Mouse (Mus musculus) forebrain, embryonic 10.5 days (tissue): ENCODE data around the gene Cep170. TPM values are rescaled to one million over a fixed set of nuclear protein-coding genes. Genes with fewer than 3 reads are reported as not detected.

Experiments used
- DNase-seq: peaks from one replicate; pipeline ENCODE4 v3.0.0-alpha.2; 2017; ENCODE audit warnings: low spot score; ENCODE audit errors: extremely low spot score
- H3K27ac ChIP-seq: fragments of 300-500 bp; sonication (generic); 2 replicates; pipeline ENCODE4 v1.5.1; 2016; ENCODE audit warnings: mild to moderate bottlenecking
- H3K27me3 ChIP-seq: fragments of 300-500 bp; sonication (generic); 2 replicates; pipeline ENCODE4 v1.6.1; 2016; ENCODE audit warnings: mild to moderate bottlenecking; ENCODE audit not compliant: poor library complexity, severe bottlenecking
- H3K36me3 ChIP-seq: fragments of 300-500 bp; sonication (generic); replicated peaks from 2 replicates; pipeline ENCODE4 v1.6.1; 2016; ENCODE audit warnings: mild to moderate bottlenecking, moderate library complexity
- H3K4me1 ChIP-seq: fragments of 300-500 bp; sonication (generic); 2 replicates; pipeline ENCODE4 v1.6.1; 2016
- H3K4me3 ChIP-seq: fragments of 300-500 bp; sonication (generic); 2 replicates; pipeline ENCODE4 v1.5.1; 2016; ENCODE audit warnings: mild to moderate bottlenecking, moderate library complexity
- H3K9me3 ChIP-seq: fragments of 300-500 bp; sonication (generic); 2 replicates; pipeline ENCODE4 v1.6.1; 2016; ENCODE audit warnings: mild to moderate bottlenecking, moderate library complexity
- WGBS: fragments of 180-500 bp; shearing (Covaris S2); methylation state at CpG from one replicate; pipeline ENCODE4 v1.1.7; 2016; 5-methylcytosine and 5-hydroxymethylcytosine counted together
- polyA plus RNA-seq: library from polyadenylated mRNA; unstranded; fragments of >200 nt; fragmentation: Nextera tagmentation; extraction: Ambion mirVana; gene quantifications from 2 replicates; pipeline ENCODE4 v1.2.1, GENCODE M21; 2016

Gene Cep170
- polyA plus RNA-seq, 1 experiment from 2014 or later, result 30.7 TPM

DNA sequence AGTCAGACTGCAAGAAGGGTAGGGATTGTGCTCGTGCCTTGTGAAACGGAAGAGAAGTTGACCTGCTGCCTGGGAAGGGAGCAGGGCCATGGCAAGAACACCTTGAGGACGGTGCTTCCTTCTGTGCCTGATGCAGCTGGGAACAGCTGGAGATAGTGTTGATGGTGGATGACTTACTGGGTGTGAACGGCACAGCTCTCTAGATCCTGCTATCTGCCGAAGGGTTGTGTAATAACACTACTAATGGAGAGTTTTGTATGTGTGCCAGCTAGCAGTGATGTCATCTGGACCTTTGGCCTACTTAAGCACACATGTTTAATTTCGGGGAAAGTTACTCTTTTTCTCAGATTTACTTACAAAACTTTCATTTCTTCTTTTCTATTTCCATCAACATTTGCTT lies 4.9 kb upstream of the Cep170 start:
- WGBS, result 76% methylated on average over 6 of the region's 6 CpGs
- no peaks in the 10 kb centered on the region for H3K36me3 ChIP-seq
- DNase-seq, result no peak
- H3K4me3 ChIP-seq, result no peak overlapping the region
- no peak overlapping the region for H3K27ac ChIP-seq
- no peaks in the 10 kb centered on the region for H3K9me3 ChIP-seq
- peaks cover 15% of the 10 kb centered on the region for H3K4me1 ChIP-seq
- no peaks in the 10 kb centered on the region for H3K27me3 ChIP-seq

DNA sequence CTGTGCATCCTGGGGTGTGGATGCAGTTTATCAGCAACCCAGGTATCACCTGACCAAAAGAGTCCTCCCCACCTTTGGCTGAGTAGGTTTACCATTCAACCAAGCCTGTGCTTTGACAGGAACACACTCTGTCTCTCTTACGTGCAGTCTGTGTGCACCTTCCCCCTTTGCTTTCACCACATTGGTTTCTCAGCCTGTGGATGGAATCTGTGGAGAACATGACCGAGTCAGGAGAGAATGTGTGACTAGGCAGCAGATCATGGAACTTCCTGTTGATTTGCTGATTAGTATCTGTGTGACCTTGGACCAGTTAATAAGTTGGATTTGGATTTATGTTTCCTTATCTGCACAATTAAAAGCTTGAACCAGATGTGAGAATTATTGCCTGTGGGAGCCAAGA lies 4.3 kb upstream of the Cep170 start:
- Histone ChIP-seq H3K27ac (no peak overlapping the region), H3K36me3 (no peaks in the 10 kb centered on the region), H3K9me3 (no peaks in the 10 kb centered on the region), H3K27me3 (no peaks in the 10 kb centered on the region), H3K4me3 (no peak overlapping the region), H3K4me1 (peaks cover 15% of the 10 kb centered on the region)
- DNase-seq, result no peak
- WGBS, result 88% methylated on average over 2 of the region's 2 CpGs

DNA sequence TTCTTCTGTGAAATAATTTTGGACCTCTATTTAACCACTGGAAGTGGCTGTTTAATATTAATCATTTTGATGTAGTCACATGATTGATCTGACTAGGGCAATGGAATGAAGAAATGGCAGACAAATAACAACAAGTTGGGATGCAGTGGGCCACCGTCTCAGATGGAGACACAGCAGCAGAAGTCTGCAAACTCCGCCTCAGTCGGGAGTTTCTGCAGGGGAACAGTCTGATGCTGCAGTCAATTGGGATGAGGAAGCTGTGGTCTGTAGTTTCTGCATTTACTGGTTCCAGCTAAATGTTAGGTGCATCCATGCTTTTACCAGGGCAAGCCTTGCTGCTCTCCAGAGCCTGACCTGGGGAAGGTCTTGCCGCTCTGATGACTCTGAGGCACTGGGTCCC lies 2.9 kb upstream of the Cep170 start:
- Histone ChIP-seq H3K9me3 (no peaks in the 10 kb centered on the region), H3K4me1 (peaks cover 24% of the 10 kb centered on the region), H3K36me3 (no peaks in the 10 kb centered on the region), H3K27me3 (no peaks in the 10 kb centered on the region), H3K4me3 (no peak overlapping the region), H3K27ac (no peak overlapping the region)
- no peak for DNase-seq
- 86% methylated on average over 4 of the region's 4 CpGs for WGBS

DNA sequence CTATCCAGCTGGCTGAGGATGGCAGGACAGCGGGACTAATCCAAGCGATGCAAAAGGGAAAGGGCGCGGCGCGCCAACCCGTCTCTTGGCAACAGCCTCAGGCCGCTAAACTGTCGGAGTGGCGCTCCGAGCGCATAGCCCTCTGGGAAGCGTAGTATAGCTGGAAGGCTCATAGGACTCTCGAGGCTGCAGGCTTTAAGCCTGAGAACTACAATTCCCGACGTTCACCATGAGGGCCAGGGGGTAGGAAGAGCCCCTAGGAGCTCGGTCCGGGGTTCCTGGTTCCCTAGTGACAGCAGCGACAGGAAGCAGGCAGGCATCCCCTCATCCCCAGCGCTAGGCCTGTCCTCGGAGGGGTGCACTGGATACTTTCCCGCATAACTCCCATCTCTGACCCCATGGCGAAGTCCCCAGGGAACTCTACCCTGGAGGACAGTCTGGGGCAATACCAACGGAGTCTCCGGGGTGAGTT lies 760 bp upstream of the Cep170 start, which contains the start of gene Sdccag8:
Sdccag8 (plus strand) TSS at position 70 of the 472 bp plus-strand sequence.
- no peaks in the 10 kb centered on the region for H3K27me3 ChIP-seq
- WGBS, result under 1% methylated on average over 25 of the region's 25 CpGs
- H3K4me3 ChIP-seq, result peak within 1 kb of the TSS; percentile 93
- no peaks in the 10 kb centered on the region for H3K9me3 ChIP-seq
- peak; percentile 91 for DNase-seq
- no peaks in the 10 kb centered on the region for H3K36me3 ChIP-seq
- H3K4me1 ChIP-seq, result peaks cover 37% of the 10 kb centered on the region
- peak within 1 kb of the TSS; percentile 98 for H3K27ac ChIP-seq

DNA sequence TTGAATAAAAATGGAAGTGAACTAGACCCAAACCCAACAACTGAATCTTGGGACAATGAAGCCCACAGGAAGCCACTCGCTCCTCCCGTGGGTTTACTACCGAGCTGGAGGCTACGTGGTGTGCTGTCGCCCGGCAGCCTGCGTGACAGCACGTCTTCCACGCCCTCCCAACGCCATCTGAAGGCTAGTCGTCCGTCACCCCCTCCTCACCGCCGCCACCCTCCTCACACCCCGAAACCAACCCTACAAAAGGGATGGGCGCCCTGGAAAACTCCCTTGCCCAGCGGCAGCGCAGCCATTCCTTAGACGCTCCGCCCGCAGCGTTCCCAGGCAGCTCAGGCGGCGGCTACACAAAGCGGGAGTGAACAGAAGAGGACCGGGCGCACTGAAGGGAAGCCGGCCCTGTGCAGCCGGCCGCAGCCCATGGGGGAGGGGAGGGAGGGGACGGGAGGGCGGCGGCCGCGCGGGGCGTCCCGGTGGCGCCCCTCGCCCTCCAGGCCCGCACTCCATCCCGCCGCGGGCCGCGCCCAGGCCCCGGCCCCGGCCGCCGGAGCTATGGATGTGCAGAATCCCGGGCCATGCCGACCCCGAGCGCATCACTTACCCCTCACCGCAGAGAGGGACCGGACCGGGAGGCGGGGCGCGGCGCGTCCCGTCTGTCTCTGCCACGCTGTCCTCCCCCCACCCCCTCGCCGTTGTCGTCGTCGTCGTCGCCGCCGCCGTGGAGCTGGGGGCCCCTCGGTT lies 403 bp downstream of the Cep170 start:
- under 1% methylated on average over 66 of the region's 75 CpGs for WGBS
- peak; percentile 81 for DNase-seq
- no peaks in the 10 kb centered on the region for H3K36me3 ChIP-seq
- peaks cover 44% of the 10 kb centered on the region for H3K4me1 ChIP-seq
- no peaks in the 10 kb centered on the region for H3K27me3 ChIP-seq
- H3K4me3 ChIP-seq, result peak overlapping the region; percentile 93
- H3K27ac ChIP-seq, result peak overlapping the region; percentile 98
- H3K9me3 ChIP-seq, result no peaks in the 10 kb centered on the region

DNA sequence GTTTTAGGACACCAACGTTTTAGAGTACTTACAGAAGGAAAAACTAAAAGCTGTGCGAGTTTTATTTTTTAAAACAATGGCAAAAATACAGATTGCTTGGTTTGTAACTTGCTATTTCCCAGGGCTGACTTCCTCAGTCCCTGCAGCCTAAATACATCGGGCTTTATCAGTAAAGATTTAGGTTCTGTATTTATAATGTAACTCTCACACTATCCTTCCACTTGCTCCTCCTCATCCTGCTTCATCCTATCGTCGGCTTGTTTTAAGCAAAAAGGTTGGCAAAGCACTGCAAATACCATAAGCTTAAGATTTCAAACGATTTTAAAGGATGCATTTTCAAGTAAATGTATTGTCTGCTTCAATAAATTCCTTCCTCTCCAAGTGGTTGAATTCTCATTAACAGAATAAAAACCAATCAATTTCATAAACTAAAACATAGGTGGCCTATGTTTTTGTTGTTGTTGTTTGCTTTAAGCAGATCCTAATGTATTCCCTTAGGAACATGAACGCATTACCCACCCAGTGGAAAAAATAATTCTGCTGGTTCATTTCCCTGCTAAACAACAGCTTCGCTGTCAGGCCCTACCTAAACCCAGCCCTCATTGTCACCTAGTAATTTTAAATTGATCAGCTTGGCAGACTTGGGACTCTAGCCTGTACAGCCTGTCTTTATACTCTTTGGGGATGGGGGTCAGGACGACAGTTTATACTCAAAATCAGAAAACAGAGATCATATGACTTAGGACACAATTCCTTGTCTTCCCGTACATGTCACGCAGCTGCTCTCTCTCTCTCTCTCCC lies 1.2 kb downstream of the Cep170 start:
- H3K4me3 ChIP-seq, result peak overlapping the region; percentile 93
- H3K4me1 ChIP-seq, result peaks cover 44% of the 10 kb centered on the region
- DNase-seq, result no peak
- H3K9me3 ChIP-seq, result no peaks in the 10 kb centered on the region
- 35% methylated on average over 11 of the region's 11 CpGs for whole genome bisulfite sequencing
- H3K27ac ChIP-seq, result peak overlapping the region; percentile 98
- H3K27me3 ChIP-seq, result no peaks in the 10 kb centered on the region
- H3K36me3 ChIP-seq, result no peaks in the 10 kb centered on the region

DNA sequence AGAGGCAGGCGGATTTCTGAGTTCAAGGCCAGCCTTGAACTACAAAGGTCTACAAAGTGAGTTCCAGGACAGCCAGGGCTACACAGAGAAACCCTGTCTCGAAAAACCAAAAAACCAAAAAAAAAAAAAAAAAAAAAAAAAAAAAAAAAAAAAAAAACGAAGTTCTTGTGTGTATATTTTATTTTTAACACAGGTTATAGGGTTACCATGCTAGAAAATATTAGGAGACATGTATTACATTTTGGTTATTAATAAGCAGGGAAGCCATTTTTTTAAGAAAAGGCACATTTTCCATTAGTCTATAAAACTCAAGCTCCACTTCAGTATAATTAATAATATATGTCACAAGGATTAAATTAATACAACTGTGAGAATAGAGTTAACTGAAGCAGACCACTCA lies 2.0 kb downstream of the Cep170 start:
- no peak overlapping the region for H3K27ac ChIP-seq
- no peaks in the 10 kb centered on the region for H3K9me3 ChIP-seq
- 83% methylated on average over 3 of the region's 3 CpGs for WGBS
- no peaks in the 10 kb centered on the region for H3K27me3 ChIP-seq
- H3K4me1 ChIP-seq, result peaks cover 47% of the 10 kb centered on the region
- no peak for DNase-seq
- H3K4me3 ChIP-seq, result peak overlapping the region; percentile 93
- no peaks in the 10 kb centered on the region for H3K36me3 ChIP-seq

DNA sequence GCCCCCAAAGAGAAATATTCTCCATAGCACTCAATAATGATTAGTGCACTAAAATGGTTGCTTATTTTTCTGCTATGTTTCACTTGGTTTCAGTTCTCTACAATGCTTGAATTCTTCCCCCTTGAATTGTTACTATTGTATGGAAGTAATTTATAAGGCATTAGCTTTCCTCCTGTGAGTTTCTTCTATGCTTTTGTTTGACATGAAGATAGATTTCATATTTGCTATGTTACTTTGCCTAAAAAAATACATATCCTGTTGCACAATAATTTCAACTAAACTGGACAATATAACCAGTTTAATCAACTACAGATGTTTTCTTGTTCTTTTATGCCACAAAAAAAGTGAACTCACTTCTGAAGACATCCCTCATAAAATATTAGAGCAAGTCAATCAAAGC lies 3.7 kb downstream of the Cep170 start:
- Histone ChIP-seq H3K9me3 (no peaks in the 10 kb centered on the region), H3K4me1 (peaks cover 41% of the 10 kb centered on the region), H3K36me3 (no peaks in the 10 kb centered on the region), H3K27ac (no peak overlapping the region), H3K27me3 (no peaks in the 10 kb centered on the region), H3K4me3 (no peak overlapping the region)
- no peak for DNase-seq

DNA sequence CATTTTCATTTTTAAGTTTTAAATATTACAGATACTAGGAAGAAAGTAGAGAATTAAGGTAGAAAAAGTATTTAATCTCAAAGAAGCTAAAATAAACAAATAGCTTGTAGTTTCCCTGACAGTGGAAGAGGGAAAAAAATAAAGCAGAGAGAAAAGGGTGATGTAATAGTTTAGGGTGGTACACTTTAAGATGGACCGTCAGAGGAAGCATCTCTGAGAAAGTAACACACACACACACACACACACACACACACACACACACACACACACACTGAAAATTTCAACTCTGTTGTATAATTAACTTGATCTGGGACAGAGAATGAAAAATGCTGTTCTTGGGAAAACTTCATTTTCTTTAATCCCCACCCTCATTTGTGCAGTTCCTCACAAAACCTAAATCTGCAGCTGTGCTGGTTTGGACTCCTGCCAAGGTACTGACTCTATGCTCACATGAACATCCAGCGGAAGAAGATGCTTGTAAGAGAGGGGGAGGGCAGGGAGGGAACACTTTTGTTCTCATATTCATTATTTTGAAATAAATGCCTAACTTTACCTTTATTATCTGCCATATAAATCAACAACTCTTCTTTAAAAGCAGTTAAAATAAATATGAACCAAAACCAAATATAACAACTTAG lies 13.0 kb downstream of the Cep170 start:
- peaks cover 24% of the 10 kb centered on the region for H3K36me3 ChIP-seq
- no peak overlapping the region for H3K4me3 ChIP-seq
- H3K9me3 ChIP-seq, result no peaks in the 10 kb centered on the region
- no peak for DNase-seq
- 79% methylated on average over 2 of the region's 2 CpGs for WGBS
- H3K4me1 ChIP-seq, result peaks cover 8% of the 10 kb centered on the region
- H3K27me3 ChIP-seq, result no peaks in the 10 kb centered on the region
- no peak overlapping the region for H3K27ac ChIP-seq

DNA sequence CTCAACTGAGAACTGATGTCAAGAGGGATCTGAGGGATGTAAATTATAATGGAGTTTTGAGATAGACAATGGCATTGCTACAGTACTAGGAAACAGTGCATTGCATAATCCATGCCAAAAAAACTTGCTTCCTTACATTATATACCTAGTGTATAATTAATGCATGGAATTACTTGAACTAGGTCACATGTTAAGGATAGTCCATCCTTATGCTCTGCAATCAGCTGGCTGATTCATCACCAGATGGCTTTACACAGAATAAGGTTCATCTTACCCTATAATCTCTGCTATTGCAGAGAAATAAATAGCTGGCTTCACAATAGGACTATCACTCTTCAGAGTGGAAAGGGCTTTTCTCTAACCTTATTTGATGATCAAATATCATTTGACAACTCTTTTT lies 15.2 kb downstream of the Cep170 start:
- Histone ChIP-seq H3K36me3 (peaks cover 18% of the 10 kb centered on the region), H3K4me3 (no peak overlapping the region), H3K27me3 (no peaks in the 10 kb centered on the region), H3K27ac (no peak overlapping the region), H3K9me3 (no peaks in the 10 kb centered on the region), H3K4me1 (peaks cover 8% of the 10 kb centered on the region)
- DNase-seq, result no peak

DNA sequence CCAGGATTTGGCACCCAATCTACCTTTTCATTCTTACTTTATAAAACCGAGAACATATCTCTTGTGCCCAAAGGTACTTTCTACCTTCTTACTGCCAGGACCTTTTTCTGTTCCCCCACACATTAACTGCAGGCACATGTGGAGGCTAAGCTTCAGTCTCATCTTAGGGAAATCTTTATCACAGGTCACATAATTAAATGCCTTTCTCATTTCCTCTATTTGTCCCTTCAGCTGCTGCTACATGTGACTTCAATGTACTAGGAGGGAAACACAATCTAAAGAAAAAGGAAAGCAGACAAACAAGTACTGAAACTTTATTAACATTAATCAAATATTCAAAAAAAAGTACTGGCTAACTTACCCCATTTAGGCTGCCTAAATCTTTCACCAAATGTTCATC lies 21.7 kb downstream of the Cep170 start:
- H3K27ac ChIP-seq, result no peak overlapping the region
- H3K4me3 ChIP-seq, result no peak overlapping the region
- no peaks in the 10 kb centered on the region for H3K27me3 ChIP-seq
- no peaks in the 10 kb centered on the region for H3K9me3 ChIP-seq
- H3K36me3 ChIP-seq, result peaks cover 52% of the 10 kb centered on the region
- H3K4me1 ChIP-seq, result no peaks in the 10 kb centered on the region
- no peak for DNase-seq
- WGBS, result 82% methylated on average over 1 of the region's 1 CpGs

DNA sequence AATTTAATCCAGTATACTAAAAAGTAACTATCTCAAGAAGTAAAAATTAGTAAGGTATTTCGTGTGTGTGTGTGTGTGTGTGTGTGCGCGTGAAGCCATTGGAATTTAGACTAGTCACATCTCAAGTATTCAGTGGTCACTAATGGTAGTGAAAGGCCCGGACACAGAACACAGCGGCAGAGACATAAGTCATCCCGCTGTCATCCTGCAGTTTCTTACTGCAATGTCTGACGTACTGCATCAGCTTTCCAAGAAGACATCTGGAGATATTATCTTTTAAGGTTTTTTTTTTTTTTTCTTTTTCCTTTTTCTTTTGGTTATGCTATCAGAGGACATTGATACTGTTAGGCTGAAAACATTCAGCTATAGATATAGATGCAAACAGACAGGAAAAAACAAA lies 24.5 kb downstream of the Cep170 start:
- H3K4me1 ChIP-seq, result no peaks in the 10 kb centered on the region
- 96% methylated on average over 7 of the region's 7 CpGs for WGBS
- no peak overlapping the region for H3K4me3 ChIP-seq
- H3K27me3 ChIP-seq, result no peaks in the 10 kb centered on the region
- H3K27ac ChIP-seq, result no peak overlapping the region
- peaks cover 68% of the 10 kb centered on the region for H3K36me3 ChIP-seq
- no peaks in the 10 kb centered on the region for H3K9me3 ChIP-seq
- DNase-seq, result no peak

DNA sequence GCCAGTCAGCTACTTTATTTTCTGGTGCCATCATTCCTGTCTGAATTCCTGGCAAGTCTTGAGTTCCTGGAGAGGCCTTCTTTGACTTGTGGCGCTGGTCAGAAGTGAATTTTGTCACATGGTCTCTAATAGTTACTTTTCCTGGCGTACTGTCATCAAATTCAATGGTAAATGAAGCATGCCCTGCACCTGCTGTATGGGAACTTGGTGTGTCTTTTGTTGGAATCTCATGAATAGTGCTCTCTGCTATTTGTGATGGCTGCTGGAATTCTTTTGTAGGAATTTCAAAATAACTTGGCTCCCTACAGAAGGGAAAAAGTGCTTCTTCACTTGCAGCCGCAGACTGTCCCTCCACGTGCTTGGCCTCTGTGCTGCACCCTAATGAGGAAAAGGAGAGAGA lies 39.3 kb downstream of the Cep170 start:
- no peak overlapping the region for H3K4me3 ChIP-seq
- H3K4me1 ChIP-seq, result no peaks in the 10 kb centered on the region
- H3K36me3 ChIP-seq, result peaks cover 75% of the 10 kb centered on the region
- H3K27ac ChIP-seq, result no peak overlapping the region
- DNase-seq, result no peak
- no peaks in the 10 kb centered on the region for H3K9me3 ChIP-seq
- 87% methylated on average over 4 of the region's 4 CpGs for WGBS
- H3K27me3 ChIP-seq, result no peaks in the 10 kb centered on the region
